Mouse (Mus musculus): ENCODE measurements around the gene Pheta1.
"Not testable (repeated sequence)": the region's sequence is repeated elsewhere in the genome, so short reads cannot be mapped to it uniquely, and the experiment has no call there.

The Pheta1 gene

DNA sequence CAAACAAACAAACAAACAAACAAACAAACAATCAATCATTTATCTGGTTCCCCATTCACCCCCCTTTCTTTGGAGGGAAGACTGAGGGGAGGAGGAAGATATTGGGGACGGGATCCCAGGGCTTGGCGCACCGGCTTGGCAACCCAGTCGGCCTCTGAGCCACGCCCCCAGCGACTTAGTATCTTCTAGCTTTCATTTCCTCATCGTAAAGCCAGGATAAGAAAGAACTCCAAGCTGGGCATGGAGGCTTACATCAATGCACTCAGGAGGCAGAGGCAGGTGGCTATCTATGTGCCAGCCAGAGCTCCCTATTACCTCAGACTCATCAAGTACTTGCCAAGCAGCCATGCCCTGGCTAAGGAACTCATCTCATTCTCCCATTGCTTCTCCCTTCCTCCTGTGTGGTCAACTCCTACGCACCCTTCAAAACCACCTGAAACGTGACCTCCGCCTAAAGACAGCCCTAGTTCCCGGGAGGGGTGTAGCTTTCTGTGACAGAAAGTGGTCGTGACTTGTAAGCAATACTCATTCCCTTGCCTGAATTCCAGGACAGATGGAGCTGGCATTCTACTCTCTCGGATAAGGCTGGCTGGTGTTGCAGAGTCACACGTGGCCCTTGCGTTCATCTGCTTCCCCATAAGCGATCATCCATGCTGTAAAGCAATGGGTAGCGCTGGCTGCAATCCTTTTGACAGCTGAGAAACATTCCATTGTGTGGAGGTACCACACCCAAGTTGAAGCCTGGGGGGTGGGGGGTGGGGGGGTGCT is 5.5 kb upstream of the Pheta1 start:
- DNase-seq (ENCODE audit: low spot score in 2 of 2) = no peak

- no peak for DNase-seq (ENCODE audit: low spot score in 2 of 2)
Observed at GRCm38 (mm10) chr5:121845361-121845760, 3.4 kb upstream of the Pheta1 start.

DNA sequence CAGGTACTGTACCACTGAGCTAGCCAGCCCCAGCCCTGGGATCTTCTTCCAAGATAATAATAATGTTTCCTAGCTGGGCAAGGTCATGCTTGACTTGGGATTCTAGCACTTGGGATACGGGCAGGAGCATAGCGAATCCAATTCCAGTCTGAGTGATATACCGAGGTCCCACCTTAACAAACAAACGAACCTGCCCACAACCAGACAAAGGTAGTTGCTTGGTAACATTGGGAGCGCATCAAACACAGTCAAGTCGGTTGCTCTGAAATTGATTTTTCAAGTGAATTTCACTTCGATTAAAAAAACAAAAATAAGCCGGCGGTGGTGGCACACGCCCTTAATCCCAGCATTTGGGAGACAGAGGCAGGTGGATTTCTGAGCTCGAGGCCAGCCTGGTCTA is 2.5 kb upstream of the Pheta1 start:
- no peak for DNase-seq (ENCODE audit: low spot score in 2 of 2)

- DNase-seq (ENCODE audit: low spot score in 2 of 2) = not testable (repeated sequence)
Observed at GRCm38 (mm10) chr5:121847269-121847668, 1.5 kb upstream of the Pheta1 start.

GRCm38 (mm10) chr5:121848035-121848519 is 707 bp upstream of the Pheta1 start:
- no peak for DNase-seq (ENCODE audit: low spot score in 2 of 2)

- no peak for DNase-seq (ENCODE audit: low spot score in 2 of 2)
Observed at GRCm38 (mm10) chr5:121849478-121850349, 930 bp downstream of the Pheta1 start.

DNA sequence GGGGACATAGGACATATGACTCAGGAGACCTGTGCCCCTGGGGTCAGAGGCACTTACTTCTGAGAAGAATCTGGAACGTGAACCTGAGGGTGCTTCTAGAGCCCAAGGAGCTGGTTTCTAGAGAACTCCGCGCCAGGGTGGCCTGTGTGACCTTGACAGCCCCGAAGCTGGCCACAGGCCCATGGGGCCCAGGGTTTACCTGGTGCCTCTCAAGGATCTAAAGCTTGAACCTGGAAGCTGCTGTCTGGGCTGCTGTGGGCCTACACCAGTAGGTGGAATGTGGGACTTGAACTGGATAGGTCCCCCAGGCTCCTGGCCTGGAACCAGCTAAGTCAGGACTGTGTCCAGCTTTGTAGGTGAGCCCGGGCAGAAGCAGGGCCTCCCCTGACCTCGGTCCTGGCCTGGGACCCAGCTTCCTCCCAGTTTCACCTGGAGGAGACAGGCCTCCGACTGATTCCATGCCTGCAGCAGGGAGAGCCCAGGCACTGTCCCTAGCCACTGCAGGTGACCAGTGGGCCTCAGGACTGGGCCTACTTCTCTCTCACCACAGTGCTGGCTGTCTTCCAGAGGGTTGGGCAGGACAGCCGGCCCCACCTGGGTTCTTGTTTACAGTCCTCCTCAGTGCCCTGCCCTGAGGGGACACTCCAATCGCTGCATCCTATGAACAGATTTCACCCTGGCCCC is 4.7 kb downstream of the Pheta1 start:
- no peak for DNase-seq (ENCODE audit: low spot score in 2 of 2)

GRCm38 (mm10) chr5:121854768-121855167 is 6.0 kb downstream of the Pheta1 start:
- DNase-seq (ENCODE audit: low spot score in 2 of 2) = no peak

DNA sequence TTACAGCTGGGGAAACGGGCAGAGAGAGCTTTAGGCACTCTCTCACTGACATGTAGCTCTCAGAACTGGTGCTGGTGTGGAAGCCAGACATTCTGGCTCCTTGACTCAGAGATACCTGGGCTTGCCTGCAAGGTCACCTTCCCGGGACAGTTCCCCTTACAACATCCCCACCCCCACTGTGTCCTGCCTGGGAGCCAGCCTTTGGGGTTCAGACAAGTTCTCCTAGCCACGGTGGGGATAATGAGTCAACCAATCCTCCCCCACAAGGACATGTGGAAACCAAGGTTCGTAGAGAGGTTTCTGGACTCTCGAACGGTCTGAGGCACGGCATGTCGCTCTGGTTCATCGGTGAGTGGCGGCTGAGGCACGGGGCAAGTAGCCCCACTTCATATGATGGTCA is 8.0 kb downstream of the Pheta1 start:
- no peak for DNase-seq (ENCODE audit: low spot score in 2 of 2)

- DNase-seq (ENCODE audit: low spot score in 2 of 2) = no peak
Observed at GRCm38 (mm10) chr5:121858427-121858826, 9.6 kb downstream of the Pheta1 start.

DNA sequence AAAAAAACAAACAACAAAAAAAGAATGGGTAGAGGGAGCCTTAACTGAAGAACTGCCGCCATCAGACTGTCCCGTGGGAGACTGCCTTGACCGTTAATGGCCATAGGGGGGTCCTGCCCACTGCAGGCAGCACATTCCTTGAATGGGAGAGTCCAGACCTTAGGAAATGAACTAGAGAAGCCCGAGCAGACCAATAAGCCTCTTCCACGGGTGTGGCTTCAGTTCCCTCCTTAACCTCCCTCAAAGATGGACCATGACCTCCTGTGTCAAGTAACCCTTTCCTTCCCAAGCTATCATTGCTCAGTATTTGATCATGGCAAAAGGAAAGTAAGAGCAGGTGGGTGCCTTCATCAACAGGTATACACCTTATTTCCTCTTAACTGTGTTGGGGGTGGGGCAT is 13.2 kb downstream of the Pheta1 start:
- no peak for DNase-seq (ENCODE audit: low spot score in 2 of 2)

DNA sequence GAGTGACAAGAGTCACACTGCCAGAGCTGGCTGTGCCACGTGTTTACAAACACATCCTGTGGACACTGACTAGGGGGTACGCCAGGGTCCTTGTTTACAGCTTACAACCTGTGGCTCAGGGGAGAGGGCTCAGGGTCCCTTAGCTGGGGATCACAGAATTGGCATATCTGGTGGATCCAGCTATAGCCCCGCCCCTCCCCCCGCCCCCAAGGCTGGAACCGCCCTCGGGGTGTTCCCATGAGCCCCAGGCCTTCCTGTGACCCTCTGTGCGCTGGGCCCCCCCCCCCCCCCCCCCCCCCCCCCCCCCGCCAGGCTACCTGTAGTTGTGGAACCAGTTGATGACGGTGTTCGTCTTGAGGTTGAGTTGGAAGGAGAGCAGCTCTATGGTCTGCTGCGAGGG is 15.5 kb downstream of the Pheta1 start:
- DNase-seq (ENCODE audit: low spot score in 2 of 2) = no peak

DNA sequence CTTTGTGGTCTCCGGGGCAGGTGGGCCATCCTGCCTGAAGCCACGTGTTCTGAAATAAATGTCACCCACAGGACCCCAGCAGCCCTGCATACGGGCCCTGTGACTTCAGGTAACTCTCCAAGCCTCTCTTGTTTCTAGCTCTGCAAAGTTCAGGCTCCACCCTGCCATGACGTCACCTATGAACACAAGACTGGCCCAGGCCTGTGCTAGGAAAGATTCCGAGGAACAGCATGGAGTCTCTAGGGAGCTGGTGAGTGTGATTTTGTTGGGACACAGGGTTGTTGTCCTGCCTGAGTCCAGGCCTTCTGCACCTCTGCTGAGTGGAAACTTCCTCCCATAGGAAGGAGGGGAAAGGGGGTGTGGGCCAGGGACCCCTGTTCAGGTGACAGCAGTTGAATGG is 19.2 kb downstream of the Pheta1 start:
- DNase-seq (ENCODE audit: low spot score in 2 of 2) = no peak

DNA sequence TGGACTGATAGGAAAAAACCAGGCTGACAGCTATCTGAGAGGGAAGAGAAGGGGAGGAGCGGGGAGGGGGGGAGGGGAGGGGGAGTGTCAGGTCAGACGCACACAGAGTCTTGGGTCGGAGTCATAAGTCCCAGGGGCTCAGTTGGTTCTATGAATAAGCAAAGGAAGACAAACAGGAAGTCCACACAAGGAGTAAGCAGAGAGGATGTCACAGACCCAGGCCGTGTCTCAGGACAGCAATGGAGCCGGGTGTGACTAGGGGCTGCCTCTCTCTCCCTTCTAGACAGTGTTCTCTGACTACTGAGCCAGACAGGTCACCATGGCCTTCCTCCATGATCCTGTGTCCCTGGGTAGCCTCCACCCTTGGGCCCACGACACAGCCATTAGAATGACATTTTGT is 22.0 kb downstream of the Pheta1 start:
- DNase-seq (ENCODE audit: low spot score in 2 of 2) = no peak

GRCm38 (mm10) chr5:121871515-121872030 is 22.8 kb downstream of the Pheta1 start:
- DNase-seq (ENCODE audit: low spot score in 2 of 2) = no peak

GRCm38 (mm10) chr5:121872158-121872557 is 23.4 kb downstream of the Pheta1 start:
- DNase-seq (ENCODE audit: low spot score in 2 of 2) = peak in 1 of 2 experiments; percentile 82

DNA sequence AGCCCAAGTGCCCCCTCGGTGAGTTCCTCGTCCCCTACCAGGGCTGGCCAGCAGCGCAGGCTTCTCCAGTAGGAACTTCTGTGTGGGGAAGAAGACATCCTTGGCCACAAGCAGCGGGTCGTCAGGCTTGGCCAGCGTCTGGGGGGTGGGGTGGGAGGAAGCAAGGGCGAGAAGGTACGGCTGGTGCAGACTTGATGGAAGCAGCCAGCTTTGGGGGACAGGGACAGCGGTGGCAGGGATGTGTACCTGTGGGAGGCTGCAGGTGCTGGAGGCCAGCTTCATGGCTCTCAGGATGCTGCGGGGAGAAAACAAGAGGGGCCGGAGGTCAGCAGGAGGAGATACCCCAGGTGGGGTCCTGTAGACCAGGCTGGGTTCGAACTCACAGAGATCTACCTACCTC is 26.3 kb downstream of the Pheta1 start:
- DNase-seq (ENCODE audit: low spot score in 2 of 2) = no peak

- no peak for DNase-seq (ENCODE audit: low spot score in 2 of 2)
Observed at GRCm38 (mm10) chr5:121876901-121877300, 28.1 kb downstream of the Pheta1 start.

DNA sequence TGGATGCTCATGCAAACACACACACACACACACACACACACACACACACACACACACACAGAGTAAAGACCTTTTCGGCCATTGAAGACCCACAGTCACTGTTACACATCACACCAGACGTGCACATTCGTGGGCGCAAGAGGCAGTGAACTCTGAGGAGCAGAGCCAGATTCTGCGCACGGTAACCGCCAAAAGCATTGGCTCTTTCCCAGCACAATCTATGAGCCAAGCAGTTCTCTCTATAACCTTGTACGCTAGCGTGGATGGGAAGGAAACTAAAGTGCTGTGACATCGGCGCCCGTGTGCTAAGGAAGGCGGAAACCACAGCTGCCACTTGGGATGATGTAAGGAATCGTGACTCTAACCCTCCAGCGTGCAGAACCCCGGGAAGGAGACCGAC is 29.9 kb downstream of the Pheta1 start:
- DNase-seq (ENCODE audit: low spot score in 2 of 2) = no peak

- no peak for DNase-seq (ENCODE audit: low spot score in 2 of 2)
Observed at GRCm38 (mm10) chr5:121879211-121879610, 30.4 kb downstream of the Pheta1 start.

DNA sequence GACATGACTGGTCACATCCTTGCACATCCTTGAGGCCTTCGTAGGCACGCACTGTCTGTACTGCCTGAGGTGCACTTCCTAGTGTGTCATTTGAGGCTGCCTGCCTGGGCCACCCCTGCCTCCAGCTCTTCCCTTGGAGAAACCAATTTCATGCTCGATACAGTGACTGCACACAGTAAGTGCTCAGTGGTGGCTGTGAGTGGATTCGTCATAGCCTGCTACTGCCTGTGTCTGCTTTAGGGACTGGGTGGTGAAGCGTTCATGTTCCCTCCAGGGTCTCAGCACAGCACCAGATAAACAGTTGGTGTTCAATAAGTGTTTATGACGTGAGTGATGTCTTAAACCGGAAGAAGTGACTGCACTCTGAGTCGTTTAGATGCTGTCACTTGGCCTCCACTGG is 34.6 kb downstream of the Pheta1 start:
- no peak for DNase-seq (ENCODE audit: low spot score in 2 of 2)

- DNase-seq (ENCODE audit: low spot score in 2 of 2) = no peak
Observed at GRCm38 (mm10) chr5:121889375-121889774, 40.6 kb downstream of the Pheta1 start.
